Mouse (Mus musculus): ENCODE results near the gene Cnot8. TPM values are rescaled to one million over a fixed set of nuclear protein-coding genes. Genes with fewer than 3 reads are reported as not detected.

Cnot8 gene
- total RNA-seq, 4 experiments from 2014 or later = 50.5 to 55.7 (median 53.0) TPM

DNA sequence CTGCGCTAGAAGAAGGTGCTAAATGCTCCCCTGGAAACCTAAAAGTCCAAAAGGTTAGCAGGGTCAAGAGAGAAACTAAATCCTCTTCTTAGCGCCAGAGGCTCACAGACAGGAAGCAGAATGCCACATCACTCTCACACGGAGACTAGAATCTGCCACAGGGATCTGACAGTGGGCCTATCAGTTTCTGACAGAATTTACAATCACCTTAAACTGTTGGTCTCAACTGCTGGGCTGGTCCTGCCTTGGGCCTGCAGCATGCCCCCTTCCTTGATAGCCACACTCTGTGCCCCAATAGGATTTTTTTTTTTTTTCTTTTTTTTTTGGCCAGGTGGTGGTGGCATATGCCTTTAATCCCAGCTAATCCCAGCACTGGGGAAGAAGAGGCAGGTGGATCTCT is 52.9 kb downstream of the Cnot8 start:
- DNase-seq (ENCODE audit: low spot score in 2 of 2) = no peak

DNA sequence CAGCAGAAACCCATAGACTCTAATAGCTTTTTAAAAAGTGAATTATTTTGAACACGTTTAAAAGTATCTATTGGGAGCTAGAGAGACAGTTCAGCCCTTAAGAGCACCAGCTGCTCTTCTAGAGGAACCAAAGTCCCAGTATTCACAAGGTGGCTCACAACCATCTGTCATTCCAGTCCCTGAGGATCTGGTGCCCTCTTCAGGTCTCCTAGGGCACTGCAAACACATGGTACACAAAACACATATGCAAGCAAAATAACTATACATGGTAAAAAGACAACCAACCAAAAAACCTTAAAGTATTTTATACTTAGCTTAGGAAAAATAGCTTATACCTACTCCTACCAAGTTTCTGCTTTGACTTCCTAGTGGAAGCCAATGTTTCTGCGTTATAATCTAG is 61.1 kb downstream of the Cnot8 start:
- DNase-seq (ENCODE audit: low spot score in 2 of 2) = no peak

GRCm38 (mm10) chr11:58167822-58168166 is 63.8 kb downstream of the Cnot8 start:
- DNase-seq (ENCODE audit: low spot score in 2 of 2) = no peak

Other genes starting within 250 kb of the Cnot8 start
- gene Larp1, start 95.1 kb upstream of the Cnot8 start, total RNA-seq (2022) = 10 to 100 TPM; 84.6 to 88.6 (median 86.9) TPM
- not detected for gene Gm12248, start 11.0 kb upstream of the Cnot8 start, total RNA-seq (2022)
- gene Gemin5, start 64.4 kb downstream of the Cnot8 start, total RNA-seq (2022) = 10 to 100 TPM; 16.9 to 22.0 (median 19.8) TPM
- 10 to 100 TPM; 25.9 to 37.3 (median 35.7) TPM for gene Mrpl22, start 67.5 kb downstream of the Cnot8 start, total RNA-seq (2022)
- gene Igtp, start 95.4 kb downstream of the Cnot8 start, total RNA-seq (2022) = 1 to 10 TPM; 4.5 to 6.8 (median 5.5) TPM
- gene Irgm2, start 95.5 kb downstream of the Cnot8 start, total RNA-seq (2022) = 1 to 10 TPM; 2.0 to 3.3 (median 2.7) TPM
- not detected for gene 4930438A08Rik, start 170.6 kb downstream of the Cnot8 start, total RNA-seq (2022)
- 10 to 100 TPM; 25.0 to 28.7 (median 26.5) TPM for gene Zfp692, start 202.9 kb downstream of the Cnot8 start, total RNA-seq (2022)
- 10 to 100 TPM; 41.1 to 48.4 (median 45.4) TPM for gene Zfp672, start 226.2 kb downstream of the Cnot8 start, total RNA-seq (2022)
- 10 to 100 TPM; 41.8 to 49.8 (median 44.4) TPM for gene Sh3bp5l, start 226.6 kb downstream of the Cnot8 start, total RNA-seq (2022)